Mouse (Mus musculus) kidney, postnatal 10 days (tissue): ENCODE measurements around the gene Spred2.

Experiments used
- DNase-seq: peaks from one replicate; pipeline ENCODE4 v3.0.0; 2021; ENCODE audit warnings: mixed read lengths

Spred2 gene

DNA sequence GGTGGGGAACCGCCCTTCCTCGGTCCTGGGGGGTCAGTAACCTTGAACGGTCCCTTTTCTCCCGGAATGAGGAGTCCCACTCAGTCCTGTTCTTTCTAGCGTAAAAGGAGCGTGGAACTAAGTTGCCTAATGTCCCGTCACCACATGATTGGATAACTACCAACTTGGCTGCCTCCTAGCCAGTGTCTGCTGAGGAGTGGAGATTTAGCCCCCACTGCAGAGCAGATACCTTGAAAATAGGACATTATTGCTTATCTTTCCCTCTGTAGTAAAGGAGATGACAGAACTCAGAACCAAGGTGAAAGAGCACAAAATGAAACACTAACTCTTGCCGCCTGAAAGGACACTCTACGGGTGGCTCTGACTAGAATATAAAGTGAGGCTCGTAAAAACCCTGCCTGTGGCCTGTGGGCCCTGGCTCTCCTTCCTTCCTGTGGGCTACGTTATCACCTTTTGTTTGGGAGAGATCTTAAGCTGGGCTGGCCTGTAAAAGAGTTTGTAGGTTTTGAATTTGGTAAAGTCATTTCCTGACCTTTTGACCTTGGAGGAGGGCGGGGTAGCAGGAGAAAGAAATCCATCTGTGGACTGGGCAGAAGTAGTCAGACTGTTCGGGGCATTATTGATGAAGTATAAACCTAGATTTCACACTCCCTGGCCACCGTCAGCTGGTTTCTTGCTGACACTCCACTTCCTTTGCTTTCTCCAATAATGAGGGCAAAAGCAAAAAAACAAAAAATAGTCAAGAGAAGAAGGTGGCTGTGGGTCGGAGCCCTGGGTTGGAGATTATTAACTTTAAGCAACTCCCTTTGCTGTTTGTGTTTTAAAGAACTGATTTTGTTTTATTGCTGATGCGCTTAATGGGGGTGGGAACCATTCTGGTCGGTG lies 62.9 kb downstream of the Spred2 start:
- DNase-seq, result peak; percentile 41

DNA sequence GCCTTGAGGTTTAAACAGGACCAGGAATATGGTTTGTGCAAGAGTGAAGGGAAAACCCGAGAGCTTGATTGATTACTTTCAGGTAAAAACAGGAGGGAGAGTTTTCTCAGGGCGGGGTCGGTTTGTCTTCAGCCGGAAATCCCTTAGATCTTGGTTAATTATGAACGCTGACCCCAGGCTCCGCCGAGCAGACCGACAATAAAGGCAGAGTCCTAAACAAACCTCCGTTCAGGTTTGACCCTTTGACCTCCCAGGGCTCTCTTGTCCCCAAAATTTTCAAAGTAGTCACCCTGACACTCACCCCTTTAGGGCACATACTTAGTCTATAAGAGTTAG lies 63.5 kb downstream of the Spred2 start:
- DNase-seq, result peak; percentile 27

DNA sequence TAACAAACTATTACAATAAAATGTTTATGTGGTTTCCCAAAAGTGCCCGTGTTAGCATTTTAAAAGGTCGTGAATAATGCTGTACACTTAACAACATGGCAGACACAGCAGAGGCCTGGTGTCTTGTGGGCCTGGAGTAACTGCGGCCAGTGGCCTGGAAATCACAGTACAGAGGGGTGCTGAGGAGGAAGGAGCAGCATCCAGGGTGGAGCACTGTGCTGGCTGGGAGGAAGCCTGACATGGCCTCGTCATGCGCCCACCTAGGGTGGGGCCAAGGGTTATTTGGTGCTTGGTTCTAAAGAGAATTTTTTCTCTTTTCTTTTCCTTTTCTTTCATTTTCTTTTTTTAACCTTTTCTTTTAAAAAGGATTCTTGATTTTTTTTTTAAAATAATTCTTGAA lies 64.0 kb downstream of the Spred2 start:
- no peak for DNase-seq

DNA sequence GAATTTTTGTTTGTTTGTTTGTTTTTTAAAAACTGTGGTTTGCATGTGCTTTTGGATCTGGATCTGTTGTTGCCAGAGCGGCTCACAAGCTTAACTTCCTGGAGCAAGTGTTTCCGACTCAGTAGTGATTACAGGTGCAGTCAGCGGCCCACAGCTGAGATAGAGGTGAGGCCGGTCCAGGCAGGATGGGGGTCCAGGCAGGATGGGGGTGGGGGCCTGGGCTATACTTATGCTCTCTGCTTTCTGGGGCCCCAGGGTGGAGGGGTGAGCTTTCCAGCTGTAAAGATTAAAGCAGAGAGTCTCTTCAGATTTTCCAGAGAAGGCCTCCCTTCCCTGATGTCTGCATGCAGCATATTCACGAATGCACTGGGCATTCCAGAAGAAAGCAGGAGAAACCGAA lies 64.5 kb downstream of the Spred2 start:
- no peak for DNase-seq

DNA sequence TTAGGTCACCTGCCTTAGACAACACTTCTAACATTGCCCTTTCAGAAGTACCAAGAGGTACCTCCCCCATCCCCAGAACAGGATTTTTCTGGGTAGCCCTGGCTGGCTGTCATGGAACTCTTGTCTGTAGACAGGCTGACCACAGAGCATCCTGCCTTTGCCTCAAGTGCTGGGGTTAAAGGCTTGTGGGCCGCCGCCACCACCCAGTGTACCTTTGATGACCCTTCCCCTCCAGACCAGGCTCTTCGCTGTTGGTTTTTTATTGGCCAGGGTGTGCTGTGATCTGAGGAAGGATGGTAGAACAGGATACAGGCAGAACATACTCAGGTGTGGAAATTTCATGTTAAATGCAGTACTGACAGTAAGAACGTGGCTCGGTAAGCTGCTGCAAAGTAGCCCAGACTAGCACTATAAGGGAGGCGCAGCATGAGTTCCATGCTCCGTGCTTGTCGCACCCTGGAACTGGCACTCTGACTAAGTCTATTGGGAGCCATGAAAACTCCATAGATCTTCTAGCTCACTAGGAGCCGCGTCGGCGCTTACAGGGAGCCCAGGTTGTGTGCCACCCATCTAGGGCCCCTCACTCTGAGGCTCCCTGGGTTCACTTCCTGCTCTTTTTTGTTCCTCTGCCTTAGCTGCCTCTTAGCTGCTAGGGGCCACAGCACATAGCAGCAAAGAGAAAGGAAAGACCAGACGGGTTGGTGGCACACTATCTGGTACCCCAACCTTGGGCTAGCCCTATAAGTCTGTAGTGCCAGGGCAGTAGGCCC lies 65.2 kb downstream of the Spred2 start:
- DNase-seq, result no peak

DNA sequence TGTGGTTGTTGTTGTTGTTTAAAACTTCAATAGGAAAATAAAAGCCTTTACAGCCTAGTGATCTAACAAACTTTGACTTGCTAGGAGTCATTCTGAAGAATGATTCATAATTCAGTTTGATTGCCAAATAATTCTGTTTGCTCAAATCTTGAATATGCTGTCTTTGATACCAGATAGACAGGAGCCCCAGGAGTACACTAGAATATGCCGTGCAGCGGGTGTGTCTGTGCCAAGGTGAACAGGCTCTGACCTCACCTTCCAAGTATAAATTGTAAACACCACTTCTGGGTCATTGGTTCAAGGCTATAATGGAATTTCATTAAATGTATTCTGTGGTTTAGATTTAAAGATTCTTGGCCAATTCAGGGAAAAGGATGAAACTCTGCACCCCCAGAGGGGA lies 66.6 kb downstream of the Spred2 start:
- no peak for DNase-seq

DNA sequence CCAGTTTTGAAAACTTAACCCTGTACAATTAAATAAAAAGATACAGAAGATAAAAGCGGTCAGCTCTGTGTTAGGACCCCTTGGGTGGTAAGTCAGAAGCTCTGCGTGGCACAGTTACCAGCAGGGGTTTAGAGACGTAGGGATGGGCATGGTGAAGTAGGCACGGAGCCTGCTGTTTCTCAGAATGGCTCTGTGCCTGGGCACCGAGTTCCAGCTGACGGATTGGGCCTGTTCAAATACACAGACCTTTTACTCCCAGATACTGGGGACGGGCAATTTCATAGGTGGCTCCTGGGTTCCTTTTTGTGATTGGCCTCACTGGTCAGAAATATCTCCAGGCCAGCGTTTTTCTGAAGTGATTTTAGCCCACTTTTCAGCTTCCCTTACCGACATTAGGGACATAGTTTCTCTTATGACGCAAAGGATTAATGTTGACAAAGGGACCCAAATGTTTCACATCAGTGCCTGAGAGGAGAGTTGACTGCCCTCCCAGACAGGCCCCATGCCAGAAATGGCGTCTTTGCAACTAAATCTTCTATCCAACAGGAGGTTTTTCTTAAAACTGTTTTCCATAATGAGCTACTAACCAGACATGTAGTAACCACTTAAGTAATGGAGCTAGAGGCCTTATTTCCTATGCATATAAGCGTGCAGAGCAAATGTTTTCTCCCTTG lies 67.3 kb downstream of the Spred2 start:
- peak; percentile 76 for DNase-seq

DNA sequence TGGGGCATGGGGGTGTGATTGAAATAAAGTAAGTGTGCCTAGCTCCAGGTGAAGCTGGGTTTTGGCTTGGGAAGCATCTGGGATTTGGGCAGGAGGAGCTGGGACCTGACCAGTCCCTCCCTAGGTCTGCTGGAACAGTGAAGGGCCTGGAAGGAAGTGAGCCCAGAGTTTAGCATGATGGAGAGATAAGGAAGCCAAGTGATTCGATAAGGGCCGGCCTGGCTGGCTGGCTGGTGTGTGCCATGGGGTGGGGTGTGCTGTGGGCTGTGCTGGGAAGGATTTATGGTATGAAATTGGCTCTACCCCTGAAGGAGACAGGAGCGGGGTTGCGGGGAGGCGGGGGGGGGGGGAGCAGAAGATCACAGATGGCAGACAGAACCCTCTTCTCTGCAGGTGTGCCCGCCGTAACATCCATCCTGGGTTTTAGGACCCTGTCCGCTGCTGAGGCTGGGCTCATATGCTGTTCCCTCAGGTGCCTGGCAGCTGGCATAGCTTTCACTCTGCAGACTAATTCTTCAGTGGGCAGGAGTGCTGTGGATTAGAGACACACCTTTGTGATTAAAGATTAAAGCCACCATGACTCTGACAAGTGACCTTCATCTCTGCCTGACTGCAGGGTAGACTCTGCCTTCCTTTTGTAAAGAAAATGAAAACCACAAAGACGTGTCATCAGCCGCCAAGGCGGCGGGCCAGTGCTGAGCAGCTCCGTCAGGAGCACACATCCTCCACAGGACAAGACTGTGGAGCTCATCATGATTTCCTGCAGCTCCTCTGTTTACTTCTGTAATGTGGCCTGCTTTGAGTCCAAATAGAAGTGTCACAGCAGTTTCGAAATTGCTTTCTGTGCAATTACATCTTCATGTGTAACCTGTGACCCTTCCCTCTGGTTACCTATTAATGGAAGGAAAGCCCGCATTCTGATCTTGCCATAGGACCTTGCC lies 68.4 kb downstream of the Spred2 start:
- no peak for DNase-seq

DNA sequence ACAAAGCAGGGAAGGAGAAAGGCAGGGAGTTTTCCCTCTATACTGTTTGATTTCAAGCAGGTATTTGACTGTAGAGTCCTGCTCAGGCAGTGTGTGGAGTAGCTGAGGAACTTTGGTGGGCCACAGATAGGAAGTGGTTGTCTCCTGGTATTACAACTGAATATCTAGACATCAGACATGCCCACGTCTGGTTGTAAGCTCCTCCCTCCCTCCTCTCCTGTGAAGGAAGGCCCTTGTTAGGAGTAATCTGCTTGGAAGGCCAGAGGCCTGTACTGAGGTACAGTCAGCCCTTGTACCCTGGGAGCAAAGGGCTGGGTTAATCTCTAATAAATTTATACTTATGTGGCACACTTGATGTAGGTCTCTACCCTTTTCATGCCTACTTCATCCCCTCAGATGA lies 69.6 kb downstream of the Spred2 start:
- no peak for DNase-seq

DNA sequence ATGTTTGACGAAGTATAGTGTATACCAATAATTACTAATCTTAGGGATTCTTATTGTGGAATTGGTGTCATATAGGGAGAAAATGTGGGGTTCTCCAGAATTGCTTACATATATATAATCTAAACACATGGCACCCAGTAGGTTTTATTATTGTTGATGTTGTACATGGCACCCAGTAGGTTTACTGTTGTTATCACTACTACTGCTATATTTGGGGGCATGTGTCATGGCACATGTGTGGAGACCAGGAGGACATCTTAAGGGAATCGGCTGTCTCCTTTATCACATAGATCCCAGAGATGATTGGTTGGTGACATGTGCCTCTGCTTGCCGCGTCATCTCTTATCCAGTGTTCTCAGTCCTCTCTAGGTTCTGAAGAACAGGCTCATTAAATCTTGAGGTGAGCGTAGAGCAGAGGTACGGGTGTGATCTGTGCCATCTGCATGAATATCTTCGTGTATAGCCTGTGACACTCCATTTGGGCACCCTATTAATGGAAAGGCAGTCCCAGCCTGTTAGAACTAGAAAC lies 70.2 kb downstream of the Spred2 start:
- no peak for DNase-seq

DNA sequence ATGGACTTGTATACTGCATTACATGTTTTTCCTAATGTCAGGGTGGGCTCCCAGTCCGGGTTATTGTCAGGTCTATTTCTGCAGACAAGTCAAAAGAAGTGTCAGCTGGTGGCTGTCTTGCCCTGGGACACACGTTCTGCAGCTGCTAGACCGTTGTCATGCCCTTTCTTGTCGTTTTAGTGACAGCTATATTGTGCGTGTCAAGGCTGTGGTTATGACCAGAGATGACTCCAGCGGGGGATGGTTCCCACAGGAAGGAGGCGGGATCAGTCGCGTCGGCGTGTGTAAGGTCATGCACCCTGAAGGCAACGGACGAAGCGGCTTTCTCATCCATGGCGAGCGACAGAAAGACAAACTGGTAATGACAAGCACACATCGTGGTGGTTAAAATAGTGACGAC lies 73.8 kb downstream of the Spred2 start:
- peak; percentile 69 for DNase-seq

DNA sequence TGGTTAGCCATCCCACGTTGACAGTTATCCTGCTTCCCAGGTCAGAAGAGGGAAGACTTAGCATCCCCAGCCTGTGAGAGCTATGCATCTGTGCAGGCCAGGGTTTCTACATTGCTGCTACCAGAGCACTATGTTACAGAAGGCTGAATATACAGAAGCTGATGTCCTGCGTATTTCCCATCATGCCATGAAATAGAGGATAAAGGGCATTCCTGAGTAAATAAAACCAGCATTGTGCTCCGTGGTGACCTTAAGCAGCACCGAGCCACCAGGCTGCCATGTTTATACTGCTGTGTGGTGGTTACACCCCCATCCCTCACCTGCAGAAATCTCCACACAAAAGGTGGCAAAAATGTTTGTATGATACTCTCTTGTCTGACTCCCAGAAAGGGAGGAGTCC lies 78.7 kb downstream of the Spred2 start:
- DNase-seq, result no peak

DNA sequence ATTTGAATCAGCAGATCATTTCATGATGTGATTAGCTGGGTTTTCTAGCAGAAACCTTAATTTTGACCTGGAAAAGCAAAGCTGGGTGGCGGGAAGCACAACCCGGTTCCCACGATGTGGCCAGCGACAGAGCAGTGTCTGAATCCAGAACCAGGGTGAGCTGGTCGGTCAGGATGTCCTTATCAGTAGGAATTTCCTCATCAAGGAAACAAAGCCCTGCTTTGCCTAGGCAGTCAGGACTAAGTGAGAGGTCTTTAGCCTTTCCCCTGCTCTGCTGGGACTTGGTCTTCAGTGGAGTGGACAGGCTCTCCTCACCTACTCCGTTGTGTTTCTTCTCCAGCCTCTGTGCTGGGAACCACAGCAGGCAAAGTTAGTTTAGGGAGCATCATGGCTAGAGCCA lies 83.5 kb downstream of the Spred2 start:
- DNase-seq, result no peak

DNA sequence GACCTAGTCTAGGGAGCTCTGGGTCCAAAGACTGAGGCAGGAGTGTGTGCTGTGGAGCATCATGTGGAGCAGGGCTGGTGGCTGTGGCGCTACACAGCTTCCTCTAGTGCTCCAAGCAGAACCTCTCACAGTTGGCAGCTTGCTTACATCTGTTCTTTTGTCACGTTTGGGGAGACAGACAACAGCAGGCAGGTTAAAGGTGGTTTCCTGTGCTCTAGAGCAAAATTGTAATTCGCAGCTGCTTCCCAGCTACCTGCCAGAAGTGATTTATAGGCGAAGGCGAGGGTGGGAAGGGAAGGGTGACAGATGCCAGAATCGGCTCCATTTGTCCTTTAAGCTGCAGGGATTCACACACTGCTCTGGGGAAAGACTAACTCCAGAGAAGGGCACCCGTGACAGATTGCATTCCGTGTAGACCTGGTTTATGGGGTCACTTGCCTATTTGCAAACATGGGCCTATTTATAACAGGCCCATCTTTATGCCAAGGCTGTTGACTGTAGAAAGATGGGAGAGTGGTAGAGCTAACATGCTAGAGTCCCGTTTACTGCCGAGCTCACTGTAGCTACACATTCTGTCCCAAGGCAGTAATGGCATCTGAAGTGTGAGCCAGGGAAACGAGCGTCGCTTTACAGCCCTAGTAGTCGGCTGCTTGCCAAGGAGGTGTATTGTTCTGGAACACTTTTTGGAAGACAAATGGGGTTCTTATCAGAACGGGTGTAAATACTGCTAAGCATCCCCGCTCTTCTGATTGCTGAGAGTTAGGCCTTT lies 87.2 kb downstream of the Spred2 start:
- peak; percentile 70 for DNase-seq

DNA sequence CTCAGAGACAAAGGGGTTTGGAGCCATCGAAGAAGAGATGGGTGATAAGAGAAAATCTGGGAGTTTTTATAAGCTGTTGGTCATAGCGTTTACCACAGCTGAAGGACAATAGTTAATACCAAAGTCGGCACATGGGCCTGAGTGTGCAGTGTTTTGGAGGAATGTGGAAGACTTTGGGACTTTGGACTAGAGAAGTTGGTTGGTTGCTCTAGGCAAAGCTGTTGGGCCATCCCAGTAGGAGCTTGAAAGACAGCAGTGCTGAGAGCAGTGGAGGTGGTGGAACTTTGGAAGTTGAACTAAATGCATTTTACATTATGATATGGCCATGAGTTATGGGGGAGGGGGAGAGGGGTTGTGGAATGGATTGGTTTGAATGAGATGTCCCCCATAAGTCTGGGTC lies 89.2 kb downstream of the Spred2 start:
- no peak for DNase-seq

DNA sequence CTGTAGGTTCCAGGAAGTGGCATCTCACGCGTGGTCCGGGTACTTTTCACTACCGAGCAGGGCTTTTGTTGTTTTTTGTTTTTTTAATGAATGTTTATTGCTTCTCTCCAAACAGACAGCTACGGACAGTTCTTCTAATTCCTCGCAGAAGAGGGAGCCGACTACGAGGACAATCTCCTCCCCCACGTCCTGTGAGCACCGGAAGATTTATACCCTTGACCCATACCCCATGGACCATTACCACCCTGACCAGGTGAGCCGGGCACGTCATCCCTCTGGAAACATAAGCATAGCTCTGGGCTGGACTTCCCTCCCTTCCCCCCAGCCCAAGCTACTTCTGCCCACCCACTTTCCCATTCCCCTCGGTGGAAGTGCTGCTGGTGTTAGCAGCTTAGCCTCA lies 93.8 kb downstream of the Spred2 start:
- no peak for DNase-seq

DNA sequence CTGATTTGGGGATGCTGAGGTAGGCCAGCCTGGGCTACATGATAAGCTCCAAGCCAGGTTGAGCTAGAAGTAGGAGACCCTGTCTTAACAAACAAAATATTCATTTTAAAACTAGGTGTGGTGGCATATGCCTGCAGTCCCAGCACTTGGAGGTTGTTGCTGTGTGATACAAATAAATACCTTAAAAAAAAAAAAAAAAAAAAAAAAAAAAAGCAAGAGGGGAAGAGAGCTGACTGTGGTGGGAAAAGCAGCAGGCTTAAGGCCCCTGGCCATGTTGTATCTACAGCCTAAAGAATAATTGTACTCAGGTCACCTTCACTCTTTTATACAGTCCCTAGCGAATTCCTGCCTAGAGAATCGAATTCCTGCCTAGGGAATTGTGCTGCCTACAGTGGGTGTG lies 94.7 kb downstream of the Spred2 start:
- DNase-seq, result no peak

DNA sequence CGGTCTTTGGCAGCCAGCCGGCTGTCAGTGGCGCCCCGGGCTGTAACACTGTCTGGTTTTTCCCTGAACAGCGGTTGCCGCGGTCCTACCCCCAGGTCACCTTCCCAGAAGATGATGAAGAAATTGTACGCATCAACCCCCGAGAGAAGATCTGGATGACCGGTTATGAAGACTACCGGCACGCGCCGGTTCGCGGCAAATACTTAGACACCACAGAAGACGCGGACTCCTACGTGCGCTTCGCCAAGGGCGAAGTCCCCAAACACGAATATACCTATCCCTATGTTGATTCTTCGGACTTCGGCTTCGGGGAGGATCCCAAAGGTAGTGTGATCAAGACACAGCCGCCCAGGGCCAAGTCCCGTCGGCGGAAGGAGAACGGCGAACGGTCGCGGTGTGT lies 96.5 kb downstream of the Spred2 start:
- no peak for DNase-seq

DNA sequence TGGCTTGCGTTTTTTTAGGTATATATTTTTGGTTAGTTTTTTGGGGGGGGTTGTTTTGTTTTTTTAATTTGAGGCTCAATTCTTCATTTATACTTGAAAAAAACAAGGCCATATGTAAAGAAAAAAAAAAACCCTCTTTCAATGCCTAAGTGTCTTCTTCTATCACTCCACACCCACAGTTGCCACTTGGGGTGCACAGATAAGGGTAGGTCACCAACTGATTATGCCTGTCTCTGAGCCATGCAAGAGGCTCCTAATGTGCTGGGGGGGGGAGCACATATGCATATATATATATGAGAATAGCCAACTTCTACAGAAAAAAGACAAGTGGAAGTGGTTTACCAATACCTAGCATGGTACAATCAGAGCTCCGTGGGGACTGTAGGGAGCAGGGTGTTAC lies 98.3 kb downstream of the Spred2 start:
- DNase-seq, result no peak

DNA sequence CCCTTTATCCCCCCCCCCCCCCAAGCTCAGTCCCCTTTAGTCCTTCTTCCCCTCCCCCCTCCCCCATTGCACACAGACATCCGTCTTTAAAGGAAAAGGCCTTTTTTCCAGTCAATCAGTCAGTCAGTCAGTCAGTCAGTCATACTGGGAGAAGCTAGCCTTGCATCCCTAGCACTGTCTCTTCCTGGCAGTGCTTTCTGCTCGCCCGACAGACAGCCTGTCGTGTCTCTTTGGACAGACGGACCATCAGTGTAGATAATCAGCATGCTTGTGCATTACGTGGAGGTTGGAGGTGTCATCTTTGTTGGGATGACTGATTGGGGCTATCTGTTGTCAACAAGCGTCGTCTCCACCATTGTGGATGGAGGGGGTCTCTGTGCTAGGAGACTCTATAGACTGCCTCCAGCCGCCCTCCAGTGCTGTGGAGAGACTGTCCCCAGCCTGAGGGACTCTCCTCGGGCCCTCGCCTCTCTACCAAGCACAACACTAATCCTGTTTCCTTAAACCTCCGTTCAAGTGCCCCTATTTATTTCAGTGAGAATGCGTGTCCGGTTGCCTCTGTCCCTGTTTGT lies 98.8 kb downstream of the Spred2 start:
- no peak for DNase-seq

DNA sequence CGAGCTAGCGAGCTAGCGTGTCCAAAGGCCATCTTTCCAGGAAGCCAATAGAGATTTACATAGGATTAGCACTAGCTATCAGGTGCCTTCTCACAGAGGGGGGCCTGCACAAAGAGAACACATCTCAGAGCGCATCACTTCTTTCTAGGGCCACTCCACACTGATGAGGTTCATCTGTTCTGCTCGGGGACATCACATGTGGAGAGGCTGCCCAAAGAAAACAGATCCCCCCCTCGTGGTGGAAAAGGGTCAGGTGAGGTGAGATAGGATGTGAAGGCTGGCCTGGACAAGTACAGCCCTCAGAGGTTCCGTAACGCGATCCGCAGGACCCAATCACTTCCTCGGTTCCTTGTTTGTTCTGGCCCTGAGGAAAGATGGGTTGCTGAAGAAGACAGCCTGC lies 101.7 kb downstream of the Spred2 start:
- DNase-seq, result peak; percentile 58
